Mouse (Mus musculus): Measurements from ENCODE around the gene Mecom. TPM values are rescaled to one million over a fixed set of nuclear protein-coding genes. Genes with fewer than 3 reads are reported as not detected.
"Not testable (repeated sequence)": the region's sequence is repeated elsewhere in the genome, so short reads cannot be mapped to it uniquely, and the experiment has no call there.

Mecom gene
- polyA plus RNA-seq, 1 experiment = 7.3 TPM

- TF ChIP-seq CTCF (IDR thresholded peaks at IDR 0.05; ENCODE audit: borderline replicate concordance, extremely low read depth, insufficient read depth, insufficient read length) (no peak), POLR2A (IDR thresholded peaks at IDR 0.05; ENCODE audit: borderline replicate concordance, extremely low read depth, insufficient read depth, insufficient read length, poor library complexity, severe bottlenecking) (no peak)
- no peak for DNase-seq (ENCODE audit: low read depth)
Measured at GRCm38 (mm10) chr3:30548928-30549327, 1.1 kb upstream of the Mecom start.

- no peak for TF ChIP-seq CTCF (IDR thresholded peaks at IDR 0.05; ENCODE audit: borderline replicate concordance, extremely low read depth, insufficient read depth, insufficient read length)
- no peak for TF ChIP-seq POLR2A (IDR thresholded peaks at IDR 0.05; ENCODE audit: borderline replicate concordance, extremely low read depth, insufficient read depth, insufficient read length, poor library complexity, severe bottlenecking)
- peak; percentile 68 for DNase-seq (ENCODE audit: low read depth)
Measured at GRCm38 (mm10) chr3:30546831-30547369, 908 bp downstream of the Mecom start.

GRCm38 (mm10) chr3:30546366-30546765 lies 1.4 kb downstream of the Mecom start:
- no peak for DNase-seq (ENCODE audit: low read depth)
- TF ChIP-seq POLR2A (IDR thresholded peaks at IDR 0.05; ENCODE audit: borderline replicate concordance, extremely low read depth, insufficient read depth, insufficient read length, poor library complexity, severe bottlenecking) = no peak
- TF ChIP-seq CTCF (IDR thresholded peaks at IDR 0.05; ENCODE audit: borderline replicate concordance, extremely low read depth, insufficient read depth, insufficient read length) = no peak

- TF ChIP-seq POLR2A (IDR thresholded peaks at IDR 0.05; ENCODE audit: borderline replicate concordance, extremely low read depth, insufficient read depth, insufficient read length, poor library complexity, severe bottlenecking) = no peak
- no peak for TF ChIP-seq CTCF (IDR thresholded peaks at IDR 0.05; ENCODE audit: borderline replicate concordance, extremely low read depth, insufficient read depth, insufficient read length)
- no peak for DNase-seq (ENCODE audit: low read depth)
Measured at GRCm38 (mm10) chr3:30545246-30545645, 2.6 kb downstream of the Mecom start.

- no peak for DNase-seq (ENCODE audit: low read depth)
Measured at GRCm38 (mm10) chr3:30544305-30544704, 3.5 kb downstream of the Mecom start.

GRCm38 (mm10) chr3:30535821-30536220 lies 12.0 kb downstream of the Mecom start:
- DNase-seq (ENCODE audit: low read depth) = no peak
- TF ChIP-seq CTCF (IDR thresholded peaks at IDR 0.05; ENCODE audit: borderline replicate concordance, extremely low read depth, insufficient read depth, insufficient read length) (no peak), POLR2A (IDR thresholded peaks at IDR 0.05; ENCODE audit: borderline replicate concordance, extremely low read depth, insufficient read depth, insufficient read length, poor library complexity, severe bottlenecking) (no peak)

More at GRCm38 (mm10) chr3:30544305-30544704, 3.5 kb downstream of the Mecom start:
- no peak for TF ChIP-seq CTCF (IDR thresholded peaks at IDR 0.05; ENCODE audit: borderline replicate concordance, extremely low read depth, insufficient read depth, insufficient read length)
- TF ChIP-seq POLR2A (IDR thresholded peaks at IDR 0.05; ENCODE audit: borderline replicate concordance, extremely low read depth, insufficient read depth, insufficient read length, poor library complexity, severe bottlenecking) = no peak

- not testable (repeated sequence) for DNase-seq (ENCODE audit: low read depth)
Measured at GRCm38 (mm10) chr3:30520751-30521150, 27.1 kb downstream of the Mecom start.

- no peak for DNase-seq (ENCODE audit: low read depth)
- TF ChIP-seq CTCF (IDR thresholded peaks at IDR 0.05; ENCODE audit: borderline replicate concordance, extremely low read depth, insufficient read depth, insufficient read length) (no peak), POLR2A (IDR thresholded peaks at IDR 0.05; ENCODE audit: borderline replicate concordance, extremely low read depth, insufficient read depth, insufficient read length, poor library complexity, severe bottlenecking) (no peak)
Measured at GRCm38 (mm10) chr3:30519425-30519824, 28.4 kb downstream of the Mecom start.

GRCm38 (mm10) chr3:30515795-30516170 lies 32.0 kb downstream of the Mecom start:
- DNase-seq (ENCODE audit: low read depth) = no peak
- no peak for TF ChIP-seq CTCF (IDR thresholded peaks at IDR 0.05; ENCODE audit: borderline replicate concordance, extremely low read depth, insufficient read depth, insufficient read length)
- no peak for TF ChIP-seq POLR2A (IDR thresholded peaks at IDR 0.05; ENCODE audit: borderline replicate concordance, extremely low read depth, insufficient read depth, insufficient read length, poor library complexity, severe bottlenecking)

- TF ChIP-seq POLR2A (IDR thresholded peaks at IDR 0.05; ENCODE audit: borderline replicate concordance, extremely low read depth, insufficient read depth, insufficient read length, poor library complexity, severe bottlenecking) (no peak), CTCF (IDR thresholded peaks at IDR 0.05; ENCODE audit: borderline replicate concordance, extremely low read depth, insufficient read depth, insufficient read length) (peak; percentile 63)
- DNase-seq (ENCODE audit: low read depth) = peak; percentile 80
Measured at GRCm38 (mm10) chr3:30514901-30515794, 32.7 kb downstream of the Mecom start.

GRCm38 (mm10) chr3:30514051-30514754 lies 33.6 kb downstream of the Mecom start:
- DNase-seq (ENCODE audit: low read depth) = peak; percentile 80
- TF ChIP-seq POLR2A (IDR thresholded peaks at IDR 0.05; ENCODE audit: borderline replicate concordance, extremely low read depth, insufficient read depth, insufficient read length, poor library complexity, severe bottlenecking) = no peak
- no peak for TF ChIP-seq CTCF (IDR thresholded peaks at IDR 0.05; ENCODE audit: borderline replicate concordance, extremely low read depth, insufficient read depth, insufficient read length)

All from brain, embryonic 14.5 days (tissue).